Mouse (Mus musculus): ENCODE results near the gene Nrxn3. TPM values are rescaled to one million over a fixed set of nuclear protein-coding genes. Genes with fewer than 3 reads are reported as not detected.
A peak's percentile ranks its signal among the peaks of the same experiment; 100 is the strongest.

Nrxn3 gene
- total RNA-seq, 2 experiments from 2014 or later, result 217 to 239 TPM

- peak in 1 of 2 experiments; percentile 23 for DNase-seq (ENCODE audit: low spot score in 2 of 2)
Observed at GRCm38 (mm10) chr12:89668856-89669255, 946.2 kb downstream of the Nrxn3 start.

DNA sequence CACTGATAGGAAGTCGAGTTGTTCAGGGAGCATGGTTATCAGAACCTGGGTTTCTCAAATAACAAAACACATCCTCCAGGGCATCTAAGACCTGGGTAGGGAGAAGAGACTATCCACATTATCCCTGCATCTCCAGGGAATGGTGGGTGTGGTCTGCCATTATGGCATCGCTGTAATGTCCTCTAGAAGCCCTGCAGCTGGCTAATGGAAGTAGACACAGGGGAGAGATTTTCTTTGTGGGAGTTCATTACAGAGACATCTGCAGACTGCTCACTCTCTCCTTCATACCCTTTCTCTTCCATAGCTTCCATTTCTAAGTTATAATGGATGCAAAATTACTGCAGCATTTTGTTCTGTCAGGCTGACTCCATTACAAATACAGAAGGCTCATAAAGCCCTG, 950.1 kb downstream of the Nrxn3 start:
- DNase-seq (ENCODE audit: low spot score in 2 of 2), result no peak

- DNase-seq (ENCODE audit: low spot score in 2 of 2), result peak in 1 of 2 experiments; percentile 9
Observed at GRCm38 (mm10) chr12:89685633-89686032, 963.0 kb downstream of the Nrxn3 start.

GRCm38 (mm10) chr12:89689086-89689485, 966.4 kb downstream of the Nrxn3 start:
- DNase-seq (ENCODE audit: low spot score in 2 of 2), result peak; percentile 40 to 62

DNA sequence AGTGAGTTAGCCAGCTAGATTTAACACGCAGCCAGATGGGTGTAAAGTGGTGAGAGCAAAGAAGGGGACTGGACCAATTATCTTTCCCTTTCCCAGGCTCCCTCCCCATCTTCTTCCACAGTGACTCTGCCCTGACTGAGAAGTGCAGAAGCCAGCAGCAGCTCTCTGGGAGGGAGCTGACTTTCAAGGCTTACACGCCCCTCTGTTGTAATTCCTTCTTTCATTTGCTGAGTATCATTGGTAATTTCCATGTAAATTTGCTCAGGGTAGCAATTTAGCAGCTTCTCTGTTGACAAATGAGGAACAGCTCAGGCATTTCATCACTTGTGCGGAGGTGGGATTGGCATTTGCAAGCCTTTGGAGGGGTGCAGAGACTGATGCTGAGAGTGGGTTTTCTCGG, 976.8 kb downstream of the Nrxn3 start:
- DNase-seq (ENCODE audit: low spot score in 2 of 2), result peak in 1 of 2 experiments; percentile 9

DNA sequence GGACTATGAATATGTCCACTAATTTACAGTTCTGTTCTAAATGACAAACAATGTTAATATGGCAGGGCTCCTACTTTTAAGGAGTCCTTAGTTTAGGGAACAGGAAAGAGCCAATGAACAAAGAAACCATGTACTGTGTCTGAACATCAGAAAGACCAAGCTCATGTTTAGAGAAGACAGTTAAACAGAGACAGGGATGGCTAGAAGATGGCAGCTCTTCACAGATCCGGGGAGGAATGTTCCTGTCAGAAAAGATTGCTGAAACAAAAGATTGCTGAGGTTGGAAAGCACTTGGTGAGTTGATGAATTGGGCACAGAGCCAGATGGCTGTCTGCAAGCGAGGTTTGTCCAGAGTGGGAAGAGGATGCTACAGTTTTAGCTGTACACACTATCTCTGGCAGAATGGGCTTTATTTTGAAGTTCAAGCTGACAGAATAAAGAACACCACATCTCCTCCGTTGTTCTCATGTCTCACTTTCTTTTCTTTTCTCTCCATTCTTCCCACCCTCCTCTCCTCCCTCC, 978.3 kb downstream of the Nrxn3 start:
- peak in 1 of 2 experiments; percentile 27 for DNase-seq (ENCODE audit: low spot score in 2 of 2)

DNA sequence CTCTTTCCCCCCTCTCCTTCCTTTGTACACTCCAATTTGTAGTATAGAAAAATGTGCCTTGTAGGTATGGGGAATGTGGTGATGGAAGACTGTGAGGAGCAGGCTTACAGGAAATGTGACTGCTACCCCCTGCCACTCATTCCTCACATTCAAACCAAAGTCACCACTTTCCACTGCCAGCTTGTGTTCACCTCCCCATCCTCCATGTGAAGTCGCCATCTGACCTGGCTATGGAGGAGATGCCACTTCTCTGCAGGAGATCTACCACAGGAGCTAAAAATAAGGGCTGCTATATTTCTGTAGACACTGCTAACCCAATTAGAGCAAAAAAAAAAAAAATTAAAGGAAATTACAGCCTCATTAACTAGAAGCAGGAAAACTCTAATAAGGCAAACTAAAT, 980.3 kb downstream of the Nrxn3 start:
- DNase-seq (ENCODE audit: low spot score in 2 of 2), result no peak

DNA sequence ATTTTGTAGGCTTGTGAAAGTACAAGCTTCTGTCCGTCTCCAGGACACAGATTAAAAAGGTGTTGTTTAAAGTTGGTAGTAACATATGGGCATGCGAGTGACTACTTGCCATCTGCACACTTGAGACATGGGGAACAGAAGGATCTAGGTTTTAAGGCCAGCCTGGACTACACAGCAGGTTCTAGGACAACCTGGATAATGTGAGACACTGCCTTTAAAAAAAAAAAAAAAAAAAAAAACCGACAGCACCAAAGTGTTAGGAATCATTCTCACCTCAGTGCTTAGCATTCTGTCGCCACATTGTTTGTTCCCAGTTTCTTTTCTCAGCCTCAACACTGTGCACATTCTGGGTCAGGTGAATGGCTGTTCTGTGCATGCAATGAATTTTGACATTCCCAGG, 985.2 kb downstream of the Nrxn3 start:
- DNase-seq (ENCODE audit: low spot score in 2 of 2), result peak in 1 of 2 experiments; percentile 9

GRCm38 (mm10) chr12:89710459-89710858, 987.8 kb downstream of the Nrxn3 start:
- DNase-seq (ENCODE audit: low spot score in 2 of 2), result peak; percentile 48 to 69

DNA sequence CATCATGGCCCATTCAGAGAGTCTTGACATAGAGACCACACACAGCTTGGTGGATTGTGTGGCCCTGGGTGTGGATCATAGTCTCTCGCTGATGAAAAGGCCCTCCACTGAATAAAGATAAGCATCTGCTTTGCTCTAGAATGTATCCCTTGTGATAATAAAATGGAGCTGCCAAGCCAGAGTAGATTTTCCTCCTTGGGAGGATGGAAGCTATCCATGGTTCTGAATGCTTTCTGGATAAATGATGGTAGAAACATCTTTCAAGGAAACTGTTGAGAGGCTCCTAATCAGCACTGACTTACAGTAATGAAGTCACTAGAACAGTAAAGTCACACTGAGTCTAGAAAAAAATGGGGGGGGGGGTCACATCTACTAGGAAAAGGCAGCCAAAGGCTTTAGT, 989.1 kb downstream of the Nrxn3 start:
- no peak for DNase-seq (ENCODE audit: low spot score in 2 of 2)

DNA sequence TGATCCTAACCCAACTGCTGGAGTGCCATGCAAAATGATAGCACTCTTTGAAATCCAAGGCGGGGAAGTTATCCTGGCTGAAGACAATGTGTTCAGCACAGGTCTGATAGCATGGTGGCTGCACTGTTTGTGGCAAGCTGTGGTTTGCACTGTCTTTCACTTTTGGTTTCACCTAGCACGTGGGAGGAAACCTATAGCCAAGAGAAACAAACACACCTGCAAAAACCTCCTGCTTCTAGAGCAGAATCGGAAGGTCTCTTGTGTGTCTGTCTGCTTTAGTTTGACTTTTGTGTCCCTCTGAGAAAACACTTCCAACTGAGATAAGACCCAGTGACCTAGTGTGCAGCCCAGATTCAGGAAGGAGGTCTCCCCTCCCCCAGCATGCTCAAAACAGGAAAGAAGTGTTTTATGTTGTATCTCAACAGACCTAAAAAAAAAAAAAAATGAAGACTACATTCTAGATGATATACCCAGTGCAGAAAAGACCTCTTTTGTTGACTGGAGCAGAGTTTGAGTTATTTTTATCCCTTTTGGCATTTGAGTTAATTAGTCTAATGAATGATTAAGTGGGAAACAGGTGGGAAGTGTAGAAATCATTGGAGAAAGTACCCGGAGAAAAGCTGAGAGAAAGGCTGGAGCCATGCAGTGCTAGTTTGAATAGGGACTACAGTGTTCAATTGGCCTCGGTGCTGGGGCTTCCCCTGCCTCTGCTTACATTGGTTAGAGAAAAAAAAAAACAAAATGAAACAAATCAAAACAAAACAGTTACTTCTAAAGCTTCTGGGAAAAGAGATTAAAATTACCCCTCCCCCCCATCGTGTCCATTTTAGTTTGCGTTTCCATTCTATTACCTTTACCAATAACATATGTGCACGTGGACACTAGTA, 996.8 kb downstream of the Nrxn3 start:
- DNase-seq (ENCODE audit: low spot score in 2 of 2), result no peak

- no peak for DNase-seq (ENCODE audit: low spot score in 2 of 2)
Observed at GRCm38 (mm10) chr12:89720945-89721344, 998.3 kb downstream of the Nrxn3 start.

- peak; percentile 35 to 60 for DNase-seq (ENCODE audit: low spot score in 2 of 2)
Observed at GRCm38 (mm10) chr12:89722462-89722861, 999.8 kb downstream of the Nrxn3 start.

GRCm38 (mm10) chr12:89724048-89724447, 1001.4 kb downstream of the Nrxn3 start:
- DNase-seq (ENCODE audit: low spot score in 2 of 2), result peak; percentile 39 to 57

DNA sequence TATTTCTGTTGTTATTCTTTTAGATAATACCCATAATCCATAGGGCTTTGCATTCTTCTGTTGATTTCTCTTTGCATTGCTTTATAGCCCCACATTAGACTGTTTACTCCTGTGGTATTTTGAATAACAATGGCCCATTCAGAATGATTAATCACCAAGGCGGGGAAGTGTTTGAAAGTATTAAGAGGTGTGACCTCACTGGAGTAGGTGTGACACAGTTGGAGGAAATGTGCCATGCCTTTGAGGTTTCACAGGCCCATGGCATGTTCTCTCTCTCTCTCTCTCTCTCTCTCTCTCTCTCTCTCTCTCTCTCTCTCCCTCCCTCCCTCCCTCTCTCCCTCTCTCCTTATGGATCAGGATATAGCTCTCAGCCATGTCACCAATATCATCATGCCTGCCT, 1019.6 kb downstream of the Nrxn3 start:
- no peak for DNase-seq (ENCODE audit: low spot score in 2 of 2)

GRCm38 (mm10) chr12:89742796-89743195, 1020.1 kb downstream of the Nrxn3 start:
- no peak for DNase-seq (ENCODE audit: low spot score in 2 of 2)

GRCm38 (mm10) chr12:89764191-89765082, 1041.8 kb downstream of the Nrxn3 start:
- no peak for DNase-seq (ENCODE audit: low spot score in 2 of 2)

- DNase-seq (ENCODE audit: low spot score in 2 of 2), result no peak
Observed at GRCm38 (mm10) chr12:89765179-89765578, 1042.5 kb downstream of the Nrxn3 start.

DNA sequence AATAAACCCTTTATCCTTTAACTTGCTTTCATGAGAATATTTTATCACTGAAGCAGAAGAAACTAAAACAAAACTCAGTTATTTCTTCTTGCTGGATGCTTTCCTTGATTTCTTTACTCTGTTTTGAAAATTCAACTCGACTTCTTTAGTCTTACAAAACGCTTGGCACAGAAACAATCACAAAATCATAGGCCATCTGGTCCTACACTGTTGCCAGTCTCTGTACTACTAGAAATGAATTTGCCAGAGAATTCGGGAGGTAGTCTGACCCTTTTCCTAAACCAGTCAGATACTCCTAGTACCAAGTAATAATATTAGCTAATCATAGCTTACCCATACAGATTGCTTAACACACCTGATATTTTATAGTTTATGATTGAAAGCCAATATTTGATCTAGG, 1066.1 kb downstream of the Nrxn3 start:
- peak in 1 of 2 experiments; percentile 33 for DNase-seq (ENCODE audit: low spot score in 2 of 2)

GRCm38 (mm10) chr12:89789981-89790380, 1067.3 kb downstream of the Nrxn3 start:
- DNase-seq (ENCODE audit: low spot score in 2 of 2), result peak in 1 of 2 experiments; percentile 27

GRCm38 (mm10) chr12:89791829-89792228, 1069.2 kb downstream of the Nrxn3 start:
- DNase-seq (ENCODE audit: low spot score in 2 of 2), result peak in 1 of 2 experiments; percentile 32

All from left cerebral cortex, adult 18-20 months (tissue).